Mouse (Mus musculus): ENCODE data around the gene Nova2.

DNA sequence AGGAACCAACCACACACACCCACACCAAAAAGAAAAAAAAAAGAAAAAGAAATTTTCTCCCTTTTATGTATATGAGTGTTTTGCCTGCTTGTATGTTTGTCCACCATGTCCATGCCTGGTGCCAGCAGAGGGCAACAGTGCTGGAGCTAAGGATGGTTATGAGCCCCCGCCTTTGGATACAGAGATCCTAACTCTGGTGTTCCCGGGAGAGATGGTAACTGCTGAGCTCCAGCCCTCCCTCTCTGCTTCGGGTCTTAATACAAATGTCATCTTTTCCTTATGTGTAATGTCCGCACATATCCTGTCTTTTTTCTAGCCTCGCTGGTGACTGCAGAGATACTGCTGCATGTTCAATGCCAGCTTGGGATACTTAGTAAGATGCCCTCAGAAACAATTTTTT, 64.3 kb downstream of the Nova2 start:
- TF ChIP-seq CTCF (IDR thresholded peaks at IDR 0.05; ENCODE audit: borderline replicate concordance, control insufficient read depth, extremely low read depth, insufficient read depth, low read length, poor library complexity) (no peak), POLR2A (IDR thresholded peaks at IDR 0.05; ENCODE audit: control insufficient read depth, extremely low read depth, insufficient read depth, low read length, poor library complexity) (no peak)
